Mouse (Mus musculus) adrenal gland, postnatal 25 days (tissue): ENCODE measurements at regions not wholly inside any gene's neighbourhood (a gene's known extent, or its start where the extent isn't known, plus 50 kb on each side); places are given as distances from the start of the nearest gene placed in this dataset.

Experiments used
- DNase-seq: peaks from one replicate; pipeline ENCODE4 v3.0.0; 2021; ENCODE audit warnings: mixed read lengths

- DNase-seq: no peak
Observed at GRCm38 (mm10) chr17:3962176-3962575, 266.1 kb upstream of the Nox3 start.

- no peak for DNase-seq
Observed at GRCm38 (mm10) chr17:3946540-3946939, 250.5 kb upstream of the Nox3 start.

DNA sequence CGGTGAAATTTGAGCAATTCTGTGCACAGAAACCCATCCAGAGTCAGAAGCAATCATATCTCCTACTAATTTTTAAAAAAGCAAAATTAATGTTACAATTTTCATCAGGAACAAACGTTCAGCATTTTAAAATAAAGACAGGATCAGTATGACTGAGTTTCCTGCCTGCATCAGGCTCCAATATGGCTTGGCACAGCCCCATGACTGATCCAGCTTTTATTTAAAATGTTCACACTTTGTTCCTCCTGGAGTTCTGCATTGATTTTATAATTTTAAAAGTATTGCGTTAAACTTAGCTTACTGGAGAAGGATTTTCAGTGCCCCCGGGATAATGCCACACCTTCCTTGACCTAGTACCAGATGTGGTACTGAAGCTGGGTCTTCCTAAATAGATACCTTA lies 240.3 kb upstream of the Nox3 start:
- DNase-seq: no peak

DNA sequence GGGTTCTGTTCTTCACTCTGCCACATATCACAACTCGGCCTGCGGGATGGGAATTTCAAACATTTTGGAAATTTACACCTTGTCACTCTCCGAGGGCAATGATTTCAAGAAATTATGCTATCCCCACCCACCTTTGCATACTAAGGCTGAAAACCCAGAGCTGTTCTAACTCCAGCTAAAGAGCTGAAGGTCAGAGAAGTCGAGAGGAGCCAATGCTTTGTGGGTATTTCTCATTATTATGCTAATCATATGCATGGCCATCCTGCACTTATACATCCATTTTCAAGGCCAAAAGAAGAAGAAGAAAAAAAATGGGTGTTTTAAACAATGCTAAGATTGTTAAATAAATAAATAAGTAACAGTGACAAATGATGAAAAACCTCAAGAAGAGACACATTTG lies 237.1 kb upstream of the Nox3 start:
- DNase-seq: no peak

GRCm38 (mm10) chr17:3932071-3932470 lies 236.0 kb upstream of the Nox3 start:
- DNase-seq: peak; percentile 40

DNA sequence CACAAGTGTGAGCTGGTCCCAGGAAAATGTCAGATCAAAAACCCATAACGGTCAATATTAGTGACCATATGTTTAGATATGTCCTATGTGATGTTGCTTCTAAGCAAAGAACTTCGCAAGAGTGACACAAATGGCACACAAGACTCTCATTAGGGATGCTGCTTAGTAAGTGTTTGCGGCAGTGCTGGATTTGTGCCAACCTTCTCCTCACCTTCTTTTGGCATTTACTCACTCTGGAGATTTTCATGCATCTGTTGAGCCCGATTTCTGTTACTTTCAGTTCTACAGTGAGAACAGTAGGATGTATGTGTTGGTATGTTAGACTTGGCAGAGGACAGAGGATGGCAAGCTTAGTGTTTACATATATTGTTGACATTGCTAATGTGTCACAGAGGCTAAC lies 231.0 kb upstream of the Nox3 start:
- DNase-seq: no peak

- DNase-seq: no peak
Observed at GRCm38 (mm10) chr17:3920282-3920681, 224.2 kb upstream of the Nox3 start.

DNA sequence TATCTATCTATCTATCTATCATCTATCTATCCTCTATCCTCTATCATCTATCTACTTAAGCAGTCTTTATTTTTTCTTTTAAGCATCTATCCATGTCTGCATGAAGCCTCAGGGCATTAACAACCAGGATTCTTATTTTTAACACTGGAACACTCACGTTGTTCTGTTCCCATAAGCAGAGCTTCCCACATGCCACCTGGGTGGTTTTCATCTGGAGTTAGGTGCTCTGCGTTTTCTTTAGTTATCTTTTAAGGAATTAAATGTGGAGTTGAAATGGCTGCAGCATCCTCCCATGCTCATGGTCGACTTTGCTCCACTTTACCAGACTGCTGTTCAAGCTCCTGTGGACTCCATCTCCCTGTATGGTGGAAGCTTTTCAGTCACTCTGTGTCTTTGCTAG lies 196.8 kb upstream of the Nox3 start:
- no peak for DNase-seq

DNA sequence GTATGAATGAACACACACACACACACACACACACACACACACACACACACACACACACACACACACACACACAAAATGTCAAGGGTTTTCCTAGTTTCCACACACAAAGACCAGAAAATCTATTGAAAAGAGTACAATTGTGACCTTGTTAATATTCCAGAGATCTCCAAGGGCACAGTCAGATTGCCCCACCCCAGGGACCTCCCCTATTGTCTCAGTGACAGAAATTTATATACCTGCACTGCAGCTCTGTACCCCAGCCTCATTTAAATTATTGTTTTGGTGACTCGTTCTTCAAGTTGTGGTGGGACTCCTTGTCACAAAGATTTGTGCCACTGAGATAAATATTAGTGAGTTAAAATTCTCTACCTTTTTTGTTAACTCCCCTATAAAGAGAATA lies 187.1 kb upstream of the Nox3 start:
- no peak for DNase-seq

- no peak for DNase-seq
Observed at GRCm38 (mm10) chr17:3879075-3879474, 183.0 kb upstream of the Nox3 start.

- DNase-seq: no peak
Observed at GRCm38 (mm10) chr17:3869459-3870194, 173.6 kb upstream of the Nox3 start.

GRCm38 (mm10) chr17:3862384-3862783 lies 166.3 kb upstream of the Nox3 start:
- peak; percentile 8 for DNase-seq

DNA sequence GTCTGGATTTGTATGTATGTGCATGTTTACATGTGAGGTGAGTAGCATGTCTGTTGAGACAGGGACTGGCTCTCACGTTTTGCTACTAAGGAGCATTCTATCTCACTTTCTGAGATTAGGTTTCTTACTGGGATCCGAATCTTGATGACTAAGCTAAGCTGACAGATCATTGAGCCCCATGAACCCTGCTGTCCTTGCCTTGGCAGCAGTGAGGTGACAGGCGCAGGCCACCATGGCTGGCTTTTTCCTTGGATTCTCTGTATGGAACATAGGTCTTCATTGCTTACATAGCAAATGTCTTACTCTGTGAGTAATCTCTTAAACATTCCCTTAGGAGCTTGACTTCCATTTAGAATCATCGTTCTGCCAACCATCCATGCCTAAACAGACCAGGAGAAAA lies 140.3 kb upstream of the Nox3 start:
- DNase-seq: no peak

DNA sequence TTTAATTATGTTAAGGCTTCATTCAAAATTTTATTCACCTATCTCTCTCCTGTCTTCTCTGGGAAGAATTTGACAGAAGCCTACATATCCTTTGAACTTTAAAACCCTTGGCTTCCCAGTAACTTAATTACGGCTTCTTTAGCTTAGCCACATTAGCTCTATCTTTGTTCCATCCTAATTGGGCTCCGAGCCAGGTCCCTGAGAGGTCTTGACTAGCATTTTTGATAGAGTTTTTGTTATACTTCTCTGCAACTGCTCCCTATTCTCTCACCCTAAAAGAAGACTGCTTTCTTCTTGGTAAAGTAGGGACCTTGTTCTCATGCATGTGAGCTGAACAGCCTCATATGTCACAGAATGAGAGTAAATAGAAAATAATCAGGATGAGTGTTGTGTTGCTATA lies 115.1 kb upstream of the Nox3 start:
- DNase-seq: no peak

DNA sequence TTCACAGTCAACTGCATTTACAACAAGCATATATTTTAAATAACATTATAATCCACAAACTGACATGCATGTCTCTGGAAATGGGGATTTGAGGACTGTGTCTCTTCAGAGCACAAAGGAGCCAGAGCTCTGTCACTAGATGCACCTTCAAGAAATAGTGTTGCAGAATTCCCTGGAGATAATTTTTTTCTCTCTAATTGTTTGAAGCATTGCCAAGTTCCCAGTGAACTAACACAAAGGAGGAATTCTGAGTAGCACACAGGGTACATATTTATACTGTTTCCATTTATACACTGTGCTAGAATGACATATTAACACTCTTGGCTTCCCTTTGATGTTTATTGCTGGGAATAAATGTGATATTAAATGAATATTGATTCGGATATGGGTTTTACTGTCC lies 107.4 kb upstream of the Nox3 start:
- no peak for DNase-seq

DNA sequence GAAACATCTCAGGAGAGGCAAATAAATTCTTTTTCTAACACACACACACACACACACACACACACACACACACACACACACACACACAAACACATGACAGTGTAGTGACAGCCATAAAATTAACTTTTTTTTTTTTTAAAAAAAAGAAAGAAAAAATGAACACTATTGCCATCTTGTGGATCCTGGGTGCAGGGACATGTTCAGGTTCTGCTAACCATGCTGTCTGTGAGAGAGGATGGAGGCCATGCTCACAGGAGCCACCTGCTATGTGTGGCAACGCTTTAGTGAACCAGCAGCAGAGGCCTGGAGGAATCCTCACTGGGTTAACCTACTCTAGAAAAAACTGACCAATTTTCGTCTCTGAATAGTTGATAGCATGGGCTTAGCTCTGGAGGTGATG lies 96.5 kb upstream of the Nox3 start:
- peak; percentile 10 for DNase-seq

DNA sequence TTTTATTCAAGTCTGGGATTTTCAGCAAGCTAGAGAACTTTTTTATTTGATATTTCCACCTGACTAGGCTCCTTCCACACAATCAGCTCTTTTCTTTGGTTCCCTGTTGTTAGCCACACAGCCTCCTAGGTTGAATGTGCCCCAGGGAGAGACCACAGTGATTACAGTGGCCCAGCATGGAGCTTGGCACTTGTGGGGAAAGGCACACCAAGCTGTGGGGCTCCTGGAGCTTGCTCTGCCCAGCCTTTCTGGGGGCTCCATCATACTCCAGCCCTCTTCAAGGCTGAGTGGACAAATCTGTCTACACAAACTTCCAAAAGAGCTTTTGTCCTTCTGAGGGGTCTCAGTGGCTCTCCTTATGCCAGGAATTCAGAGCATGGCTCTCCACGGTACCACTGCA lies 86.1 kb upstream of the Nox3 start:
- no peak for DNase-seq

DNA sequence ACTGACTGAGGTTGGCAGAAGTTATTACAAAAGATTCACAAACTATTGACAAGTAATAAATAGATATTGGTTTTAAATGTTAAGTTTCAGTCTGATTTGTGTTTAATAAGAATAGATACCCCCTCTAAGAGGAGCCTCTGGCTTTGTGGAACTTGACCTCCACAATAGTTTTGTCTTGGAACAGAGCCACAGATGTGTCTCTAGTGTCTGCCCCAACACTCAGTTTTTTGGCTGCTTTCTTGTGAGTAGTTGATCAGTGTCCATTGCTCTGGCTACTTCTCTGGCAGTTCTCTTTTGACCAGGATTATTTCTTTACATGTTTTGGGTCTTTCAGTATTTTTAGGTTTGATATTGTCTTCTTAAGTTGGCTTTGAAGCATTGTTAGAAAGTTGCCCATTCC lies 81.6 kb upstream of the Nox3 start:
- no peak for DNase-seq

- DNase-seq: peak; percentile 27
Observed at GRCm38 (mm10) chr17:3747808-3748335, 51.8 kb upstream of the Nox3 start.
